Mouse (Mus musculus) liver, embryonic 13.5 days (tissue): Measurements from ENCODE around the gene Tmem88b. TPM values are rescaled to one million over a fixed set of nuclear protein-coding genes. Genes with fewer than 3 reads are reported as not detected.
"Not testable (repeated sequence)": the region's sequence is repeated elsewhere in the genome, so short reads cannot be mapped to it uniquely, and the experiment has no call there.

ENCODE experiments used
- ATAC-seq: fragments of 200-750 bp; cut with Nextera tagmentation; 2 replicates; pipeline ENCODE4 v1.8.0; 2017; ENCODE audit warnings: low read depth, mild to moderate bottlenecking, moderate number of reproducible peaks, moderate library complexity
- DNase-seq: peaks from one replicate; pipeline ENCODE4 v3.0.0; 2022
- H3K27ac ChIP-seq: fragments of 300-500 bp; sonication (generic); 2 replicates; pipeline ENCODE4 v1.5.1; 2015; ENCODE audit warnings: moderate library complexity, mild to moderate bottlenecking, inconsistent platforms
- H3K27me3 ChIP-seq: fragments of 300-500 bp; sonication (generic); 2 replicates; pipeline ENCODE4 v1.6.1; 2015; ENCODE audit warnings: mild to moderate bottlenecking, inconsistent platforms
- H3K36me3 ChIP-seq: fragments of 300-500 bp; sonication (generic); 2 replicates; pipeline ENCODE4 v1.6.1; 2015; ENCODE audit warnings: mild to moderate bottlenecking, inconsistent platforms
- H3K4me1 ChIP-seq: fragments of 300-500 bp; sonication (generic); replicated peaks from 2 replicates; pipeline ENCODE4 v1.6.1; 2015; ENCODE audit warnings: inconsistent platforms
- H3K4me2 ChIP-seq: fragments of 300-500 bp; sonication (generic); 2 replicates; pipeline ENCODE4 v1.6.1; 2015; ENCODE audit warnings: inconsistent platforms, mild to moderate bottlenecking, moderate library complexity
- H3K4me3 ChIP-seq: fragments of 300-500 bp; sonication (generic); replicated peaks from 2 replicates; pipeline ENCODE4 v1.5.1; 2015; ENCODE audit warnings: mild to moderate bottlenecking, inconsistent platforms
- H3K9ac ChIP-seq: fragments of 300-500 bp; sonication (generic); 2 replicates; pipeline ENCODE4 v1.6.1; 2015; ENCODE audit warnings: mild to moderate bottlenecking, inconsistent platforms
- H3K9me3 ChIP-seq: fragments of 300-500 bp; sonication (generic); replicated peaks from 2 replicates; pipeline ENCODE4 v1.6.1; 2016; ENCODE audit warnings: inconsistent platforms
- WGBS: fragments of 180-500 bp; shearing (Covaris S2); methylation state at CpG from one replicate; pipeline ENCODE4 v1.1.7; 2015; ENCODE audit not compliant: insufficient replicate concordance; 5-methylcytosine and 5-hydroxymethylcytosine counted together
- polyA plus RNA-seq: library from polyadenylated mRNA; unstranded; fragments of >200 nt; fragmentation: Nextera tagmentation; extraction: Ambion mirVana; gene quantifications from 2 replicates; pipeline ENCODE4 v1.2.1, GENCODE M21; 2015

Tmem88b gene
- polyA plus RNA-seq, 1 experiment from 2014 or later, result 0.14 TPM

DNA sequence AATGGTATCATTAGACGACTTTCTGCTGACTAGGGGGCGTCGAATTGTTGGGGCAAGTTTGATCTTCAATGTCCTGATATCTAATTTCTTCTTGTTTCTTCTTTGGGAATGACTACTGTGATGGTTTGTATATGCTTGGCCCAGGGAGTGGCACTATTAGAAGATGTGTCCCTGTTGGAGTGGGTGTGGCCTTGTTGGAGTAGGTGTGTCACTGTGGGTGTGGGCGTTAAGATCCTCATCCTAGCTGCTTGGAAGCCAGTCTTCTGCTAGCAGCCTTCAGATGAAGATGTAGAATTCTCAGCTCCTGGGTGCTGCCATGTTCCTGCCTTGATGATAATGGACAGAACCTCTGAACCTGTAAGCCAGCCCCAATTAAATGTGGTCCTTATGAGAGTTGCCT lies 3.2 kb upstream of the Tmem88b start:
- ATAC-seq, DNase-seq, H3K4me3 ChIP-seq, H3K27ac ChIP-seq, H3K9me3 ChIP-seq, H3K4me2 ChIP-seq, H3K36me3 ChIP-seq, H3K9ac ChIP-seq: not testable (repeated sequence)
- Histone ChIP-seq H3K4me1 (peaks cover 42% of the 10 kb centered on the region), H3K27me3 (peaks cover 14% of the 10 kb centered on the region)
- 63% methylated on average over 4 of the region's 4 CpGs for WGBS

DNA sequence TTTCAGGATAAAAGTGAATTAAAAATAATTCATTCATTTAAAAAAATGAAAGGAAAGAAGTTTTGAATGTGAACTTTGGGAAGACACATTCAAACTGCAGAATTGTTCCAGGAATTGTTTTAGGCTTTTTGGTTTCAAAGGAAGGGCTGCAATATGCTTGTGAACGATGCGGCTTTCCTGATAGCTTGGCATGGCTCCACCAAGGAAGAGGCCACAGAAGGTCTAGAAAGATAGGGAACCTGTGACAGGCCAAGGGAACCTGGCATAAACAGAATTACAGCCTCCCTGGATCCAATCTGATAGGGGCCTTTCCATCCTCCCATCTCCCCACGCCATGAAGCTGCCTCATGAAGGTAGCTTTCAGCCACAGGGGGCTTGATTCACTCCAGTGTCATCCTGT lies 2.6 kb upstream of the Tmem88b start:
- no peak overlapping the region for H3K9ac ChIP-seq
- H3K27me3 ChIP-seq, result peaks cover 20% of the 10 kb centered on the region
- H3K4me3 ChIP-seq, result no peak overlapping the region
- H3K27ac ChIP-seq, result no peak overlapping the region
- DNase-seq (no peak), ATAC-seq (peak; percentile 22; the same call in 1 of the 2 replicates)
- H3K36me3 ChIP-seq, result no peaks in the 10 kb centered on the region
- WGBS, result 45% methylated on average over 3 of the region's 3 CpGs
- no peak overlapping the region for H3K4me2 ChIP-seq
- no peaks in the 10 kb centered on the region for H3K9me3 ChIP-seq
- peaks cover 47% of the 10 kb centered on the region for H3K4me1 ChIP-seq

DNA sequence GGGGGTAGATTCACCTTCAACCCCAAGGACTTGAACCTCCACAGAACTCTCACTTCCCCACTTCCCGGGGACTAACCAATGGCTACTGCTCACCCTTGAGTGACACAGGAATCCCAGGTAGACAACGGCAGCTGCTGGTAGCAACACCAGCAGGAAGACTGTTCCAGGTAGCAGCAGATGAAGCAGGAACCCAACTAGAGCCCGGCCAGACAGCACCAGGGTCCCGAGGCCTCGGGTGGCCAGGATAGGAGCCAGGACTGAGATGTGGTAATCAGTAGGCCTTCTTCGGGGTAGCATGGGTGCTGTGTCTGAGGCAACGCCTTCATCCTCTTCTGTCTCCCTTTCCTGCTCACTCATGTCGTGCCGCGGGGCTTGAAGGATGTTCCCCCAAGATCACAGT lies 428 bp downstream of the Tmem88b start:
- Histone ChIP-seq H3K9ac (no peak overlapping the region), H3K27ac (no peak overlapping the region)
- 74% methylated on average over 10 of the region's 10 CpGs for WGBS

DNA sequence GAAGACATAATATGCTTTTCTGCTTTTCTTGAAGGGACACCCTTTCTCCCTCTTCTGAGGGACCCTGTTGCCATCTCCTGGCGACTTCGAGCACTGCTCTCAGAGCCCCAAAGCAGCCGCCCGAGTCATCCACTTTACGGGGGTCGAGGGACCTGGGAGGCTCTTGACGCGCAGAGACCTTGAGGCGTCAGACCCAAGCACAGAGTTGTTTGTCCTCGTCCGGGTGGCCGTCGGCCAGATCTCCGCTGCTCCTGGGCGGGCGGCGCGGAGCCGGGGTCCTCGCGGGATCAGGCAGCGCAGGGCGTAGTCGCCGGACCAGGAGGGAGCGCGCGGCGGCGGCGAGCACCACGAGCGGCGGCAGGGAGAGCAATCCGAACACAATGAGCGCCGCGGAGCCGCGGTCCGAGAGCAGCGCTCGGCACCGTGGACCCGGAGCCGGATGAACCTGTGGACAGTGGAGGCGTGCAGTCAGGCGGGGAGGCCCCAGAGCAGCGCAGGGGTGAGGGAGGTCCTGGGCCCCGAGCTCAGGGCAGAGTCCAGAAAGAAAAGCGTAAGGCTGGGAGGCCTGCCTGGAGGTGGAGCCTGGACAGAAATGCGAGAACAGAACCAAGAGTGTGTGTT lies 1.5 kb downstream of the Tmem88b start:
- Histone ChIP-seq H3K4me3 (peak overlapping the region; percentile 64), H3K4me1 (peaks cover 41% of the 10 kb centered on the region), H3K27ac (peak overlapping the region; percentile 66), H3K4me2 (peak overlapping the region; percentile 86), H3K9ac (peak overlapping the region; percentile 75), H3K36me3 (no peaks in the 10 kb centered on the region), H3K27me3 (peaks cover 33% of the 10 kb centered on the region), H3K9me3 (no peaks in the 10 kb centered on the region)
- under 1% methylated on average over 52 of the region's 52 CpGs for WGBS
- DNase-seq (peak; percentile 45), ATAC-seq (peak; percentile 75)

More for the DNA sequence above, 428 bp downstream of the Tmem88b start:
- Histone ChIP-seq H3K27me3 (peaks cover 26% of the 10 kb centered on the region), H3K36me3 (no peaks in the 10 kb centered on the region), H3K4me3 (no peak overlapping the region), H3K9me3 (no peaks in the 10 kb centered on the region), H3K4me1 (peaks cover 47% of the 10 kb centered on the region), H3K4me2 (no peak overlapping the region)
- no peak for DNase-seq
- no peak for ATAC-seq

DNA sequence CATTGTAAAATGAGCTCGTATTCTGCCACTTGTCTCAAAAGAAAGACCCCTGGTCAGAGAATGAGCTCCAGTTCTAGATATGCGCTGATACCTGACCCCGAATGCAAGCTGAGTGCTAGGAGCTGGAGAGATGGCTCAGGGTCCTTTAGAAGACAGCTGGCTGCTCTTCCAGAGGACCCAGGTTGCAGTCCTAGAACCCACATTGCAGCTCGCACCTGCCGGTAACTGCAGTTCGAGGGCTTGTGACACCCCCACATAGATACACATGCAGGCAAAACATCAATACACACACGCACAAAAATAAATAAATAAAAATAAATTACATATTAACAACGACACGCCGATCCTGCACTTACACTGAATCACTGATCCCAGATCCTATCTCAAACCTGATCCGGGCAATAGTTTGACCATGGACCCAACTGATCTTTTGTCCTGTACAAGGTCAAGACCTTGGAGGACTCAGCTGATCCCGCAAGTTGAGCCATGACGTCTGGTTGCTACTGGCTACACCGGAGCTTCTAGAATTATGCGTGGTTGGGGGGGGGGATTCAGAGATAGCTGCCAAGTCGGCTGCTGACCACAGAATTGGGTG lies 2.1 kb downstream of the Tmem88b start:
- peak overlapping the region; percentile 64 for H3K4me3 ChIP-seq
- H3K9me3 ChIP-seq, result no peaks in the 10 kb centered on the region
- peak overlapping the region; percentile 86 for H3K4me2 ChIP-seq
- no peaks in the 10 kb centered on the region for H3K36me3 ChIP-seq
- WGBS, result 39% methylated on average over 16 of the region's 16 CpGs
- H3K4me1 ChIP-seq, result peaks cover 35% of the 10 kb centered on the region
- H3K27me3 ChIP-seq, result peaks cover 33% of the 10 kb centered on the region
- DNase-seq, result no peak
- H3K27ac ChIP-seq, result no peak overlapping the region
- peak overlapping the region; percentile 75 for H3K9ac ChIP-seq
- no peak for ATAC-seq

DNA sequence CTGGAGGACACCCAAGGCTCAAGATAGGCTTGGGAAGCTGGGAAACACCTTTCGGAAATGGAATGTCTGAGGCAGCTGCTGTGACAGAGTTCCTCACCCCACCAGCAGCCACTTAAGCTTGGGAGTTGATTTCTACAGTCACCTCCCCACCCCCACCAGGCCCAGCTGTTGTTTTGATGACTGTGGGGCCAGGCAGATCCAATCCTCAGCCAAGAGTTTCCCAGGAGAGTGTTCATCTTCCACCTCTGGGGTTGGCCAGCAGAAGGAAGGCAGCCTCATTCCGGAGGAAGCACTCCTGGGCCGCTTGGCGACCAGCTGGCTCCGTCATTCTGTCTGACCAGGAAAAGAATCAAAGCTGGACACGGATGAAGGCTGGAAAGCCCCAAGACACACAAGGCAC lies 4.8 kb downstream of the Tmem88b start:
- no peaks in the 10 kb centered on the region for H3K36me3 ChIP-seq

DNA sequence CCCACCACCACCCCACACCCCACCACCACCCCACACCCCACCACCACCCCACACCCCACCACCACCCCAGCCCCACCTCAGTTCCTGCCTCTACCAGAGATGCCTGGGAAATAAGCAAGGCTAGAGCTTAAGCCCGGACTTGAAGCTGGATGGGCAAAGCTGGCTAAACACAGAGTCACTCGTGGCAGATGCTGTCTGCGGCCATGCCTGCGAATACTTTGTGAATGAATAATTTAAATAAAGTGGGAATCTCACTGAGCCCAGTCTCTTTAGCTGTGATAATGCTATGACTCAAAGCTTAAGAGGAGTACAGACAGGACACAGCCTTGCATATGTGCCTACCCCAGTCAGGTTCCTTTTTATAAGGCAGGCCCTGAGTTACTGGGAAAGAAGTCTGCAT lies 6.2 kb downstream of the Tmem88b start:
- Histone ChIP-seq H3K27ac (no peak overlapping the region), H3K36me3 (no peaks in the 10 kb centered on the region), H3K27me3 (peaks cover 56% of the 10 kb centered on the region), H3K4me3 (no peak overlapping the region), H3K9me3 (no peaks in the 10 kb centered on the region), H3K4me2 (no peak overlapping the region), H3K4me1 (peaks cover 42% of the 10 kb centered on the region), H3K9ac (no peak overlapping the region)
- ATAC-seq (no peak), DNase-seq (no peak)
- WGBS, result 75% methylated on average over 4 of the region's 4 CpGs

More for the DNA sequence above, 4.8 kb downstream of the Tmem88b start:
- Histone ChIP-seq H3K9me3 (no peaks in the 10 kb centered on the region), H3K4me1 (peaks cover 44% of the 10 kb centered on the region), H3K4me2 (no peak overlapping the region), H3K27me3 (peaks cover 42% of the 10 kb centered on the region), H3K4me3 (no peak overlapping the region), H3K27ac (no peak overlapping the region), H3K9ac (no peak overlapping the region; the same call in 1 of the 2 replicates)
- WGBS, result 33% methylated on average over 6 of the region's 6 CpGs
- ATAC-seq, result no peak
- DNase-seq, result no peak

DNA sequence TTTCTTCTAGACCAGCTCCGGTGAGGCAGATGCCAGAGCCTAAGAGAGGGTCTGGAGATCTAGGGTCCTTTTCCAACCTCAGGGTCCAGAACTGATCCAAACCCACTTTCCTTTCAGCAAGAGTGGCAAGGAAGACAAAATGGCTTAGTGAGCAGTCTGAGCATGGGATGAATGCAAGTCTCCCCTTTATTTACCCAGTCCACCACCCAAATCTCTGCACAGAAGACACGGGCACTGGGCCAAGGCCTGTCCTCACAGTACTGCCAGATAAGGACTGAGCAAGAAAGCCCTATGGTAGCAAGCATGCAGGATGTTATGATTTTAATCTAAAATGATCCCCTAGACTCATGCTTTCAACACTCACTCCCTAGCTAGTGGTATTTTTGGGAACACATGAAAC lies 7.9 kb downstream of the Tmem88b start:
- H3K9ac ChIP-seq, result no peak overlapping the region
- H3K4me1 ChIP-seq, result peaks cover 38% of the 10 kb centered on the region
- 52% methylated on average over 2 of the region's 2 CpGs for WGBS
- H3K27me3 ChIP-seq, result peaks cover 67% of the 10 kb centered on the region
- H3K36me3 ChIP-seq, result no peaks in the 10 kb centered on the region
- no peaks in the 10 kb centered on the region for H3K9me3 ChIP-seq
- H3K4me3 ChIP-seq, result no peak overlapping the region
- DNase-seq, result no peak
- H3K27ac ChIP-seq, result no peak overlapping the region
- no peak overlapping the region for H3K4me2 ChIP-seq
- no peak for ATAC-seq

DNA sequence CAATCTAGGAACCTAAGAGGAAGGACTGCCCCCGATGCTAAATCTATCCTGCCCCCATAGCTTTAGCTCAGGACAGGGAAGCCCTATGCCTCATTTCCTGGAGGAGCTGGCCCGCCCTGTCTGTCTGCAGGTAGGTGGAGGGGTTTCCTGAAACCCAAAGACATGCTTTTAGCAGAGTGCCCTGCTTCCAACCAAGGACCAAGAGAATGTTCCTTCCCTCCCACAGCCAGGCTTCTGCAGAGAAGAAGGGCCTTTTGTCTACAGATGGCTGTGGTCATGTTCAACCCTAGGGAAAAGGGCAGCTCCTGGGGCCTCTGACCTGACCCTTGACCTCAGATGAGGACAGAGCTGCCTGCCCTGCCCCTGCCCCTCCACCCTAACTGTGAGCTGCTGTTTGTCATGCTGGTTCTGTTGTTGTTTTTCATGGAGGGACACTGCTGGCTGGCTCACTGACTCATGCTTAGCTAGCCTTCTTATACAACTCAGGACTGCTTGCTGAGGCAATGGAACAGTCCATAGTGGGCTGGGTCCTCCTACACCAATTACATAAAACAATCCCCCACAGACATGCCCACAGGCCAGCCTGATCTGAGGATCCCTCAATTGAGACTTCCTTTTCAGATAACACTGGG lies 8.9 kb downstream of the Tmem88b start:
- no peaks in the 10 kb centered on the region for H3K9me3 ChIP-seq
- ATAC-seq (no peak), DNase-seq (no peak)
- no peak overlapping the region for H3K9ac ChIP-seq
- H3K27ac ChIP-seq, result peak overlapping the region; percentile 12; the same call in 1 of the 2 replicates
- no peak overlapping the region for H3K4me3 ChIP-seq
- H3K4me1 ChIP-seq, result peaks cover 38% of the 10 kb centered on the region
- H3K27me3 ChIP-seq, result peaks cover 70% of the 10 kb centered on the region
- no peaks in the 10 kb centered on the region for H3K36me3 ChIP-seq
- no peak overlapping the region for H3K4me2 ChIP-seq
- 30% methylated on average over 2 of the region's 2 CpGs for WGBS

DNA sequence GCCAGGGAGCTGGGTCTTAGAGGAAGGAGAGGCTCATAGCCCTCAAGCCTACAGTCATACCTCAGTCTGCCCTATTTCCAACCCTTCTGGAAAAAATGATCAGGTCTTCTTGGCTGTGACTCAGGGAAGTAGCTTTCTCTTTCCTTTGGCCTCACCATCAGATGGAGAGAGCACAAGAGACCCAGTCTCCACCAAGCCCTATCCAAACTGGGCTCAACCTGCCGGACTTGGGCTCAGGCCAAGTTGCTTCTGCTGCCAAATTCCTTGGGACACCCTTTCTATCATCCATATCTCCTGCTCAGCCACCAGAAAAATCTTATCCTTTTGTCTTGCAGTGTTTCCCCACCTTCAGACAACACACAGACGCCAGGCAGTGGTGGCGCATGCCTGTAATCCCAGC lies 9.8 kb downstream of the Tmem88b start:
- no peaks in the 10 kb centered on the region for H3K9me3 ChIP-seq
- no peak overlapping the region for H3K9ac ChIP-seq
- peaks cover 72% of the 10 kb centered on the region for H3K27me3 ChIP-seq
- 77% methylated on average over 3 of the region's 3 CpGs for WGBS
- peaks cover 38% of the 10 kb centered on the region for H3K4me1 ChIP-seq
- no peak for ATAC-seq
- no peak overlapping the region for H3K27ac ChIP-seq
- DNase-seq, result no peak
- no peak overlapping the region for H3K4me2 ChIP-seq
- no peak overlapping the region for H3K4me3 ChIP-seq
- H3K36me3 ChIP-seq, result no peaks in the 10 kb centered on the region

DNA sequence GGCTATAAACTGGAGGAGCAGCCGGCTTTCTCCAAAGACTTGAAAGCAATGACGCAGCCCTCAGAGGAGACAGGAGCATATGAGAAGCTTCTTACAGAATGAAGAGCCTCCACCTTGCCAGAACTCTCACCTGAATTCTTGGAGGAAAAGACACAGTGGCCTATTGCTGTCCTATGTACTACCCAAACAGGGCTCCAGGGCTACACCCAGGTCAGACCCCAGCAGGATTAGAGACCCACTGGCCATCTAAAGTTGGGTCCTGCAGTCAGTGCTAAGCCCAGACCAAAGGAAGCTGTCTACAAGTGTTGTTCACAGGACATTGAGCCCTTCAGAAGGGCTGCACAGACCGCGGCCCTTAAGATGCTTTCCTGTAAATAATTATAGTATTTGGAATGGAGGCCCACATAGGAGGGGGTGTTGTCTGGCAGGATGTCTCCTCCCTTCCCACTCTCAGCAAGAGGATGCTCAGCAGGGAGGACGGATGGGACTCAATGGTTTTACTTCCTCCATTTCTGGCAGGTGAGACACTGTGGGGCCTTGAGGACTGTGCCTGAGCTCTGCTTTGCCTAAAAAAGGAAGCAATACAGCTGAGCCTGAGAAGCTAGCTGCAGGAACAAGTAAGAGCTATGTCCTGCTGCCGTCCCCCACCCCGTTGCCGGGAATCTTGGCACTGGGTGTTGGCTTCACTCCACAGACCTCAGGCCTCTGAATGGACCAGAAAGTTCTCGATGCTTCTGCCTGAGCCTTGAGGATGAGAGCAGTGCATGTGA lies 10.5 kb downstream of the Tmem88b start:
- no peak overlapping the region for H3K4me3 ChIP-seq
- H3K27ac ChIP-seq, result no peak overlapping the region
- H3K4me1 ChIP-seq, result peaks cover 42% of the 10 kb centered on the region
- peak overlapping the region; percentile 67 for H3K4me2 ChIP-seq
- H3K9ac ChIP-seq, result no peak overlapping the region
- WGBS, result 41% methylated on average over 9 of the region's 9 CpGs
- peaks cover 71% of the 10 kb centered on the region for H3K27me3 ChIP-seq
- H3K9me3 ChIP-seq, result no peaks in the 10 kb centered on the region
- DNase-seq (no peak), ATAC-seq (no peak)
- no peaks in the 10 kb centered on the region for H3K36me3 ChIP-seq
